Mouse (Mus musculus) bone marrow, adult 2 months (tissue): ENCODE data around the gene Ptma.

ENCODE experiments used
- CTCF ChIP-seq: fragments of 200-500 bp; IDR thresholded peaks from 2 replicates; pipeline ENCODE4 v1.5.1; 2011; ENCODE audit warnings: low read length, control low read depth; ENCODE audit not compliant: control insufficient read depth, insufficient read depth
- POLR2A ChIP-seq: fragments of 200-500 bp; IDR thresholded peaks from 2 replicates; pipeline ENCODE4 v1.6.1; 2011; ENCODE audit warnings: low read depth, mild to moderate bottlenecking, control low read depth, low read length, borderline replicate concordance; ENCODE audit not compliant: control insufficient read depth

DNA sequence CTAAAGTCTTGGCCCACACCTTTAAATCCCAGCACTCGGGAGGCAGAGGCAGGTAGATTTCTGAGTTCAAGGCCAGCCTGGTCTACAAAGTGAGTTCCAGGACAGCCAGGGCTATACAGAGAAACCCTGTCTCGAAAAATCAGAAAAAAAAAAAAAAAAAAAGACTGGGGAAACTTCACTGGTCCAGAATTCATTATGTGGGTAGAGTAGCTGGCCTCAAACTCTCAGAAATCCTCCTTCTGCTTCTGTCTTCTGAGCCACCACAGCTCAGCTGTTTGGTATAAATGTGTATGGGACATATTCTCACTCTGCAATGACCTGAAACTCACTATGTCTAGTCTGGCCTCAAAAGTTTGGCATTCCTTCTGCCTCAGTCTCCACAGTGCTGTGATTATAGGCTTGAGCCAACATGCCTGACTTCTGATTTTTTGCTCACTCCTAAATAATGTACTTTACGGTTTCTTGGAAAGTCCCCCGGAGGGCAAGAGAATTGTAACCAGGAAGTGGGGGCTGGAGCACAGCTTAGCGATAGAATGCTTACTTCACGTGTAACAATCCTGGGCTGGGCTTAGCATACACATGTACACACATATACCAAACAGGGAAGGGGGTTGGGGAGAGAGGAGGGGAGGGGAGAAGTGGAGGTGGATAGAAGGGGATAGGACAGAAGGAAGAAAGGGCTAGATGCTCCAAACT is 10.7 kb upstream of the Ptma start:
- TF ChIP-seq CTCF (no peak), POLR2A (no peak)
